Mouse (Mus musculus): ENCODE measurements around the gene Caprin1.

- TF ChIP-seq CTCF (conservative IDR thresholded peaks at IDR 0.05; ENCODE audit: insufficient read depth, insufficient read length, low read depth, low read length), result no peak
- no peak for TF ChIP-seq POLR2A (IDR thresholded peaks at IDR 0.05; ENCODE audit: low read depth, low read length)
These were observed 44.9 kb upstream of the Caprin1 start for GRCm38 (mm10) chr2:103842299-103842698.

All from kidney, adult 2 months (tissue).